16 mouse cellular contexts compared by ENCODE assay signal in genomic region chr16:10669936-10670335, GRCm38 (mm10).
"Had no signal": no experiment of that assay in that cellular context is flagged by ENCODE, and none has a peak within 500 bp of the region (broad histone marks: within the 10 kb centered on the region; RNA-seq: fewer than 3 reads in every experiment).

No protein-coding gene starts in this region.

- H3K9ac ChIP-seq: kidney, embryonic 15.5 days; limb, embryonic 15.5 days; liver, embryonic 12.5 days; lung, embryonic 15.5 days; midbrain, embryonic 15.5 days; neural tube, embryonic 13.5 days; stomach, embryonic 15.5 days had no signal

- H3K9me3 ChIP-seq: kidney, embryonic 15.5 days; limb, embryonic 15.5 days; liver, embryonic 12.5 days; lung, embryonic 15.5 days; midbrain, embryonic 15.5 days; neural tube, embryonic 13.5 days; stomach, embryonic 15.5 days had no signal

- H3K4me3 ChIP-seq: kidney, embryonic 15.5 days; limb, embryonic 15.5 days; liver, embryonic 12.5 days; lung, embryonic 15.5 days; midbrain, embryonic 15.5 days; neural tube, embryonic 13.5 days; stomach, embryonic 15.5 days had no signal

- H3K36me3 ChIP-seq: kidney, embryonic 15.5 days; limb, embryonic 15.5 days; liver, embryonic 12.5 days; lung, embryonic 15.5 days; midbrain, embryonic 15.5 days; neural tube, embryonic 13.5 days; stomach, embryonic 15.5 days had no signal

- DNase-seq: kidney, adult 2 months; kidney, postnatal 36 days; layer of hippocampus, adult 9-11 months; layer of hippocampus, postnatal 36 days; lung, postnatal 4 days; retina, postnatal 1 day; right cerebral cortex, postnatal 4 days had no signal

- H3K27ac ChIP-seq: kidney, embryonic 15.5 days; limb, embryonic 15.5 days; liver, embryonic 12.5 days; lung, embryonic 15.5 days; midbrain, embryonic 15.5 days; neural tube, embryonic 13.5 days; stomach, embryonic 15.5 days had no signal

- H3K27me3 ChIP-seq: kidney, embryonic 15.5 days; limb, embryonic 15.5 days; lung, embryonic 15.5 days; midbrain, embryonic 15.5 days; neural tube, embryonic 13.5 days; stomach, embryonic 15.5 days had no signal

- H3K4me2 ChIP-seq: kidney, embryonic 15.5 days; limb, embryonic 15.5 days; liver, embryonic 12.5 days; lung, embryonic 15.5 days; midbrain, embryonic 11.5 days; midbrain, embryonic 15.5 days; neural tube, embryonic 13.5 days; stomach, embryonic 15.5 days had no signal

- ATAC-seq: intestine, embryonic 16.5 days; liver, embryonic 12.5 days; midbrain, embryonic 15.5 days had no signal
